15 mouse cellular contexts compared by ENCODE assay signal in genomic region chr10:71120769-71121165, GRCm38 (mm10). TPM values are rescaled to one million over a fixed set of nuclear protein-coding genes. Genes with fewer than 3 reads are reported as not detected.
A peak's percentile ranks its signal among the peaks of the same experiment; 100 is the strongest.
DNase-seq lines count a peak whose midpoint lies in the region; ATAC-seq and TF ChIP-seq lines count a peak whose summit lies in the region.
"Had no signal": no experiment of that assay in that cellular context is flagged by ENCODE, and none has a peak within 500 bp of the region (broad histone marks: within the 10 kb centered on the region; RNA-seq: fewer than 3 reads in every experiment).

No protein-coding gene starts in this region.

- WGBS in kidney, adult 2 months, result 51% methylated on average over 3 of the region's 3 CpGs
- 54% methylated on average over 3 of the region's 3 CpGs for WGBS in kidney, embryonic 16.5 days
- WGBS in limb, embryonic 14.5 days, result 81% methylated on average over 3 of the region's 3 CpGs

- no peak for TF ChIP-seq CTCF in kidney, adult 2 months (conservative IDR thresholded peaks at IDR 0.05; ENCODE audit: insufficient read depth, insufficient read length, low read depth, low read length)

- ATAC-seq in kidney, embryonic 16.5 days (ENCODE audit: low FRiP score, low TSS enrichment), result peak; percentile 17; the same call in 1 of the 2 replicates
- no peak for ATAC-seq in limb, embryonic 14.5 days (ENCODE audit: low FRiP score, low read depth)
- ATAC-seq: liver, embryonic 12.5 days had no signal

- H3K4me3 ChIP-seq in kidney, adult 2 months (ENCODE audit: insufficient read depth, low read depth, low read length), result no peak overlapping the region
- H3K4me3 ChIP-seq in kidney, embryonic 16.5 days (ENCODE audit: low read length), result no peak overlapping the region
- H3K4me3 ChIP-seq in limb, embryonic 14.5 days (replicated peaks; ENCODE audit: low read length), result no peak overlapping the region
- H3K4me3 ChIP-seq: hindbrain, embryonic 15.5 days; liver, embryonic 12.5 days had no signal

- peak overlapping the region; percentile 42; the same call in 1 of the 2 replicates for H3K27ac ChIP-seq in kidney, adult 2 months (ENCODE audit: insufficient read depth, low read depth, low read length)
- peak overlapping the region; percentile 91 for H3K27ac ChIP-seq in kidney, embryonic 16.5 days (ENCODE audit: low read length)
- 0 out of 2 replicates have a peak overlapping the region, but pooled peaks have one; percentile 33 for H3K27ac ChIP-seq in limb, embryonic 14.5 days (replicated peaks; ENCODE audit: low read depth, low read length)
- H3K27ac ChIP-seq: hindbrain, embryonic 15.5 days; liver, embryonic 12.5 days had no signal

- peaks cover 49% of the 10 kb centered on the region for H3K4me1 ChIP-seq in kidney, adult 2 months (ENCODE audit: control insufficient read depth, insufficient read depth, low read length)
- peaks cover 54% of the 10 kb centered on the region for H3K4me1 ChIP-seq in kidney, embryonic 16.5 days (ENCODE audit: insufficient read depth, low read length)
- H3K4me1 ChIP-seq in limb, embryonic 14.5 days (ENCODE audit: control insufficient read depth, insufficient read depth, low read length), result peaks cover 44% of the 10 kb centered on the region
- H3K4me1 ChIP-seq: hindbrain, embryonic 15.5 days; liver, embryonic 12.5 days had no signal

- no peak for TF ChIP-seq POLR2A in kidney, adult 2 months (IDR thresholded peaks at IDR 0.05; ENCODE audit: low read depth, low read length)
- TF ChIP-seq POLR2A in limb, embryonic 14.5 days (IDR thresholded peaks at IDR 0.05; ENCODE audit: borderline replicate concordance, extremely low read depth, insufficient read depth, insufficient read length), result no peak

- H3K27me3 ChIP-seq in kidney, adult 2 months (replicated peaks; ENCODE audit: control insufficient read depth, insufficient read depth, low read length), result no peaks in the 10 kb centered on the region
- H3K27me3 ChIP-seq in kidney, embryonic 16.5 days (ENCODE audit: insufficient read depth, low read length), result no peaks in the 10 kb centered on the region
- no peaks in the 10 kb centered on the region for H3K27me3 ChIP-seq in limb, embryonic 14.5 days (ENCODE audit: control insufficient read depth, insufficient read depth, low read length)
- H3K27me3 ChIP-seq: hindbrain, embryonic 15.5 days; liver, embryonic 12.5 days had no signal

- H3K9me3 ChIP-seq in kidney, embryonic 16.5 days (ENCODE audit: low read length), result peaks cover 5% of the 10 kb centered on the region
- H3K9me3 ChIP-seq in limb, embryonic 14.5 days (ENCODE audit: control insufficient read depth, low read length), result no peaks in the 10 kb centered on the region
- H3K9me3 ChIP-seq: hindbrain, embryonic 15.5 days; liver, embryonic 12.5 days had no signal

- no peak overlapping the region for H3K9ac ChIP-seq in kidney, embryonic 16.5 days (replicated peaks; ENCODE audit: low read length)
- no peak overlapping the region for H3K9ac ChIP-seq in limb, embryonic 14.5 days (ENCODE audit: low read depth, low read length, severe bottlenecking)
- H3K9ac ChIP-seq: hindbrain, embryonic 15.5 days; liver, embryonic 12.5 days had no signal

- peak; percentile 25 for DNase-seq in adrenal gland, postnatal 10 days
- DNase-seq in adrenal gland, adult 18-20 months (ENCODE audit: low spot score in 2 of 2), result no peak
- peak; percentile 70 for DNase-seq in kidney, adult 2 months
- DNase-seq in kidney, adult 9 months, result no peak
- no peak for DNase-seq in limb, embryonic 14.5 days (ENCODE audit: low spot score)
- DNase-seq in frontal cortex, postnatal 10 days (ENCODE audit: low spot score in 2 of 2), result no peak
- DNase-seq in left cerebral cortex, adult 18-20 months (ENCODE audit: low spot score in 2 of 2), result no peak
- DNase-seq: adrenal gland, postnatal 36 days; cerebellum, adult 9-11 months; heart, postnatal 10 days had no signal

- no peaks in the 10 kb centered on the region for H3K36me3 ChIP-seq in kidney, adult 2 months (ENCODE audit: control insufficient read depth, insufficient read depth, low read length)
- H3K36me3 ChIP-seq in kidney, embryonic 16.5 days (ENCODE audit: insufficient read depth, low read length), result 0 out of 2 replicates have a peak, but pooled peaks cover 5% of the 10 kb centered on the region
- H3K36me3 ChIP-seq in limb, embryonic 14.5 days (ENCODE audit: control insufficient read depth, insufficient read depth, low read length), result no peaks in the 10 kb centered on the region
- H3K36me3 ChIP-seq: hindbrain, embryonic 15.5 days; liver, embryonic 12.5 days had no signal

- H3K4me2 ChIP-seq in kidney, embryonic 16.5 days (replicated peaks; ENCODE audit: low read depth, low read length), result no peak overlapping the region
- no peak overlapping the region for H3K4me2 ChIP-seq in limb, embryonic 14.5 days (replicated peaks; ENCODE audit: low read depth, low read length, severe bottlenecking)
- H3K4me2 ChIP-seq: hindbrain, embryonic 15.5 days; liver, embryonic 12.5 days; midbrain, embryonic 11.5 days had no signal

RNA-seq across cellular contexts. Expression of gene Bicc1, which starts 38.7 kb away (rescaled TPM):
- 10 to 100 TPM; 21.8 to 22.7 TPM for total RNA-seq in adrenal gland, postnatal 10 days (2021)
- 10 to 100 TPM; 10.2 to 10.8 TPM for total RNA-seq in adrenal gland, adult 18-20 months (2021)
- polyA plus RNA-seq in kidney, adult 2 months (2012; rRNA removed), result 69.0 and 78.8 TPM in 2 replicates
- 44.7 and 48.0 TPM in 2 replicates for polyA plus RNA-seq in kidney, embryonic 16.5 days (2015; fragmentation: Nextera tagmentation; extraction: Ambion mirVana)
- polyA plus RNA-seq in limb, embryonic 14.5 days (2012; rRNA removed), result 38.8 and 42.2 TPM in 2 replicates
- 48.2 and 50.5 TPM in 2 replicates for polyA plus RNA-seq in limb, embryonic 14.5 days (2014; fragmentation: Nextera tagmentation; extraction: Ambion mirVana)
- total RNA-seq in left cerebral cortex, adult 18-20 months (2021), result 1 to 10 TPM; 4.8 to 6.4 TPM
- total RNA-seq: granulocyte monocyte progenitor cell, adult 5-6 weeks had no signal

Comparison
In these comparisons a context has a peak if more than half of its experiments do, and no peak if none do; other contexts are left out.
1. DNase-seq: peak in adrenal gland, postnatal 10 days (single experiment) and kidney, adult 2 months (single experiment); none in adrenal gland, adult 18-20 months (0 of 2), kidney, adult 9 months (single experiment), limb, embryonic 14.5 days (single experiment), frontal cortex, postnatal 10 days (0 of 2) and left cerebral cortex, adult 18-20 months (0 of 2).
2. H3K27ac ChIP-seq: peak in every context shown above with its lines; median percentile 91 in kidney, embryonic 16.5 days; 42 in kidney, adult 2 months; 33 in limb, embryonic 14.5 days.